Mouse (Mus musculus): ENCODE results near the gene Psip1.
"Not testable (repeated sequence)": the region's sequence is repeated elsewhere in the genome, so short reads cannot be mapped to it uniquely, and the experiment has no call there.

Psip1 gene

DNA sequence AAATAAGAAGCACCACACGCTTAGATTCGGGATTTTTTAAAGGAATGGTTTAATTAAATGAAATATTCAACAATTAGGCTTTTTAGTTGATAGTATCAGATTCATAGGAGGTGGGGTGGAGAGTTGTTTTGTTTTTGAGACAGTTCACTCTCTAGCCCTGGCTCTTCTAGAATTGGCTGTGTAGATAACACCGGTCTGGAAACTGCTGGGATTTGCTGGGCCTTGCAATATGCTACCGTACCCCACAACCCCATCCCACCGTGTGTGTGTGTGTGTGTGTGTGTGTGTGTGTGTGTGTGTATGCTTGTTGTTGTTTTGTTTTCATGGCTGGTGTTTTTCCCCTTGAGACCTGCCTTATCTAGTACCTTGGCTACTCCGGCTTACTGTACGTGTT, 14.8 kb upstream of the Psip1 start:
- no peak for DNase-seq (ENCODE audit: low read depth, low spot score)

DNA sequence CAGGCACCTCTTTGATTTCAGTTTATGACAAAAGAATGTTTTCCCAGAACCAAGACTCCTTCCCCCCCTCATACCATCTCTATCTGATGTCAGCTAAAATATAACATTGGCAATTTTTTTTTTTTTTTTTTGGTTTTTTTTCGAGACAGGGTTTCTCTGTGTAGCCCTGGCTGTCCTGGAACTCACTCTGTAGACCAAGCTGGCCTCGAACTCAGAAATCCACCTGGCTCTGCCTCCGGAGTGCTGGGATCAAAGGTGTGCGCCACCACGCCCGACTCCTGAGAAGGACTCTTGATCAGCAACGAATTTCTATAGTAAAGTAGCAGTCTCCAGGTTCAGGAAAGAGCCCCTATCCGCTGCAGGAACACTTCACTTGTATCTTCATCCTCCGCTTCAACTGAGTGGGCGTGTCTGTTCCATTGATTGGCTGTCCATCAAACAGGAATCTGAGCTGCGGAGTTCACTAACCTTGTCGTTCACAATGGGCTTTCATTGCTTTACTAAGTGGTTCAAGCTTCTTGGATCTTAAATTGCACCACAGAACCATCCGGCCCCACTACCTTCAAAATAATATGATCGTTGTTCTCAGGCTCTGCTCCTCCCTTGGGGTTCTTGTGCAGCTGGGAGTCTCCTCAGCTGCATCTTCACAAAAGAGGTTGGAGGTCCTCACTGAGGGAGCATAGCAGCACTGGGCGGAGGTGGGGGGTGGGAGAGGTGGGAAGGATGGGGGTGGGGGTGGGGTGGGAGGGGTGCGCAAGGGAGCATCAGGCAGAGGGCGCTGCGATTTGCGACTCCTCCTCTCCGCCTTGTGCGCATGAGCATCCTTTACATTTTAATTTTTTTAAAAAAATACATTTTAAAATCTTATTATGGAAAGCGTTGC, 14.1 kb upstream of the Psip1 start:
- DNase-seq (ENCODE audit: low read depth, low spot score) = no peak

DNA sequence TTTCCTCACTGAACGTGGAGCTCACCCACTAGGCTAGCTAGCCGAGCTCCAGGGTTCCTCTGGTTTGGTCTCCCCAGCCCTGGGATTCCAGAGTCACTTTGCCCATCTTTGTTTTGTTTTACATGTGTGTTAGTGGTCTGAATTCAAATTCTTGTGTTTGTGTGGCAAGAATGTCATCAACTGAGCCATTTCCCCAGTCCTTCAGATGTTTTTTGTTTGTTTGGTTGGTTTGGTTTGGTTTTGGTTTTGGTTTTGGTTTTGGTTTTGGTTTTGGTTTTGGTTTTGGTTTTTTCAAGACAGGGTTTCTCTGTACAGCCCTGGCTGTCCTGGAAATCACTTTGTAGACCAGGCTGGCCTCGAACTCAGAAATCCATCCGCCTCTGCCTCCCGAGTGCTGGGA, 10.8 kb upstream of the Psip1 start:
- DNase-seq (ENCODE audit: low read depth, low spot score) = not testable (repeated sequence)

DNA sequence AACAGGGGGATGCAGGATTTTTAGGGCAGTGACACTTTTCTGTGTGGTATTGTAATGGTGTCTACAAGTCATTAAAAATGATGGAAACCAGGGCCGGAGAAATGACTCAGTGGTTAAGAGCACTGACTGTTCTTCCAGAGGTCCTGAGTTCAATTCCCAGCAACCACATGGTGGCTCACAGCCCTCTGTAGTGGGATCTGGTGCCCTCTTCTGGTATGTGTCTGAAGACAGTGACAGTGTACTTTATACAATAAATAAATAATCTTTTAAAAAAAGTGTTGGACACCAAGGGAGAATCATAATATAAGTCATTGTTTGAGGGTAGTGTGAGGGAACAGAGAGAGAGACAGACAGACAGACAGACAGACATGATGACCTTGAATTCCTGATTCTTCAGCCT, 6.9 kb upstream of the Psip1 start:
- DNase-seq (ENCODE audit: low read depth, low spot score) = no peak

DNA sequence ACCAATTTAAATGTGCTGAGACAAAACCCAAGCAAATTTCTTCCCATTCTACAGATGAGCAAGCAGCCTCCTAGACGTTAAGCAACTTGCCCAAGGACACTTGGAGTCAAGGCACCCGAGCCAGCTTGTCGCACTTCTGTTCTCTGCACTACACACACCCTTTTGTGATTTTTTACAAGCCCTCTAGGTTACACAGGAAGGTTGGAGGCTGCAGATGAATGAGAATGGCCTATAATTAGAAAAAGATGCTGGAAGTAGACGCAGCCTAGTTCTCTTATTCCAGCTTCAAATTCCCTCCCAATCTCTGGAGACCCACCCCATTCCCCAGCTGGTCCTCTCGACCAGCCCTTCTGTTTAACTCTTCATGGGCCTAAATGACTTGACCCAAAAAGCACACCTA, 2.9 kb upstream of the Psip1 start:
- DNase-seq (ENCODE audit: low read depth, low spot score) = no peak

DNA sequence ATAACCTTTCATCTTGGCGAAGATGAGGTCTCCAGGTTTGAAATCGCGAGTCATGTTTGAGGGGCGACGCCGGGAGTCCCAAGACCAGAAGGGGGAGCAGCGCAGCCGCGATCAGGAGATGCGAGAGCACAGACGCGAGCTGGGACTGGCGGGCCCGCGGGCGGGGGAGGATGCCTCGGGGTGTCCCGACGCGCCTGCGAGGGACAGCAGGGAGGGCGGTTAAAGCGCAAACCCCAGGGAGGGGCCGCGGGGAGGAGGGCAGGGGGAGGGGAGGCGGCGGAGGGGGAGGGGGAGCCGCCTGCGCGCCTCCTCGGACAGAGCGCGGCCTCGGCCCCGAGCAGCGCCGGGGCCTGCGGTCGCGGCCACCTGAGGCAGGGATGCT, 533 bp downstream of the Psip1 start:
- peak; percentile 68 for DNase-seq (ENCODE audit: low read depth, low spot score)

DNA sequence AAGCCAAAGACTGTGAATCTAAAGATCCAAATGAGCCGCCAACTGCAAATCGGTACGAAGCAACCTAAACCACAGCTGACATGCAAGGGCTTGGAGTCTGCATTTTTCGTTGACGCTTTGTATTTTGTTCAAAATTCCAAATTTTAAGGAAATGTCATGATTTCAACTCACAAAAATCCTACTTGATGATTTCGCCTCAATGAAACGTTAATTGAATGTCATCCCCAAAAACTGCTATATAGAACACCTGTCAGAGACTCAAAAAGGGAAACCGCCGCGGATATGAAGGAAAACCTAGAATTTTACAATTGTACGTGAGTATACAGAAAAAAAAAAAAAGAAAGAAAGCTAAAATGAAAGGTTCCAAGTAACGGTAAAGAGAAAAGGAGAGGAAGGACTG, 1.0 kb downstream of the Psip1 start:
- DNase-seq (ENCODE audit: low read depth, low spot score) = no peak

DNA sequence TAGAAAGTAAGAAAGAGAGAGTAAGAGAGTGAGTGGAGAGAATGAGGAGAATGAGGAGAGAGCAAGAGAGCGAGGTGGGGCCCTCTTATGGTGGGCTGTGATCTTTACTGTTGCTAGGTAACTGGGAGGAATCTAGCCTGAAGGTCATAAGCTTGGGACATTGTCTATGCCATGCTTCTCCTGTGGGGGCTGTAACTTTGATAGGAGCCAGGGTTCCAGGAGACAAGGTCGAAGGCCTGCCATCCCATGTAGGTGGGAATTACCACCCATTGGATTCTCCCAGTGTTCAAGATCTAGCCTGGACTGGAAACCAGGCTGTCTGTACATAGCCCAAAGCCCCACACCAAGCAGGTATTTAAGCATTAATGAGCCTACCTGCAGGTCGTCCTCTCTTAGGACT, 18.1 kb downstream of the Psip1 start:
- no peak for DNase-seq (ENCODE audit: low read depth, low spot score)

DNA sequence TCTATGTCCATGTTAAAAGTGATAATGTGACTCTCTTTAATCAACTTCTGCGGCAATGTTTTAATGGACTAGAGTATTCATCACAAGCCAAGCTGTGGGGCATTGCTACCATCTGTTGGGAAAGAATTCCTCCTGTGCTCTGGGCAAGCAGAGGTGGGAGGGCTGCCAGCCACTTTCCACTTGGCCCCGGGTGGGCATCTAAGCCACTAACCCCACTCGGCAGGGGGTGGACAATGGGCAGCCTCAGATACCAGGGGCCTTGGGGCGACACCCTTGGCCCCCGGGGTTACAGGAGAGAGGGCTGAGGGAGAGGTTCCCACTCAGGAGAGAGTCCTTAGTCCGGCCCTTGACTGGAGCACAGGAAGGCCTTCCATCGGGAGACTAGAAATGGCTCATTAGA, 18.6 kb downstream of the Psip1 start:
- no peak for DNase-seq (ENCODE audit: low read depth, low spot score)

DNA sequence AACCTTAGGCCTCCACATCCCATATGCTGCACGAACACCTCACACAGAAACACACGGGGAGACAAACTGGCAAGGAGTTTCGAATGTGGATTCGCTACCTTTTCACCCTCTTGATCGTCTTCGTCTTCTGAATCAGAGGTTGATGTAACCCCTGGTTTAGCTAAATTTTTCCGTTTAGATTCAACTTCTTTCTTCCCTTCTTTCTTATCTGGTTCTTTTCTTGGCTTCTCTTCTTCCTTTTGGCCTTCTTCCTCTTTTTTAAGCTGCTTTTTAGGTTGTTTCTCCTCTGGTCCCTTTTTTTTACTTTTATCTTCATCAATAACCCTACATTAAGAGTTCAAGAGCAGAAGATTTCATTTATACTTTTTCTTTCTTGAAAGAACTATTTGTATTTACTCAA, 21.4 kb downstream of the Psip1 start:
- no peak for DNase-seq (ENCODE audit: low read depth, low spot score)

DNA sequence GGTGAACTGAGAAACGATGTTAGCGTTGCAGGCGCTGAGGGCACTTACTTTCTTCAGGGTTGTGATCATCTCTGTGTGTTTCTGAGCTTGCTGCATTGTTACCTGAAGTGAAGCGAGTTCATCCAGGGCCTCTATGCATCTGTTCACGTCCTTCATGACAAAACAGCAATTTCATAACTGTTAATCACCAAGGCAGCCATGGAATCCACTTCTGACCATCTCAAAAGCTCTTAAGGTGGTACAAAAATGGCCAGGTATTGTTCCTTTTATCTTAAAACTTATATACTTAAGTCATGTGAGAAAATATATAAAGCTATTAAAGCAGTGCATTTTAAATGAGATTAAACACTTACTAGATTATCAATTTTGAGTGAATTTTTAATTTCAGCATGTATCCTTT, 26.2 kb downstream of the Psip1 start:
- no peak for DNase-seq (ENCODE audit: low read depth, low spot score)

DNA sequence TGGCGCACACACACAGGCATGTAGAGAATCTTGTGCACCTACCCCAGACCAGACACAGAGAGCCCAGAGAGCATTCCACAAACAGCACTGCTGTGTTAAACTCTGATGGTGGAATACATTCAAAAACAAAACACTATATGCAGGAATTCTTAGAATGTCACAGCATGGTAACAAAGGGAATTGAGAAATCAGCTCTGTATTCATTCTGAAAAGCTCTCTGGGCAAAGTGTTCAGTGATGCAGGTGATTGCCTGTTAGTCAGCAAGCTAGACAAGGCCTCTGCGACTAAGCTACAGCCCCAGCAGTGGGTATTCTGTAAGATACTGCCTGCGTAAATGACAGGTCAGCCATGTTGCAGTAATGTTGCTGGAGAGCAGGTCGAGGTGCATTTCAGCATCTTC, 35.5 kb downstream of the Psip1 start:
- DNase-seq (ENCODE audit: low read depth, low spot score) = no peak

DNA sequence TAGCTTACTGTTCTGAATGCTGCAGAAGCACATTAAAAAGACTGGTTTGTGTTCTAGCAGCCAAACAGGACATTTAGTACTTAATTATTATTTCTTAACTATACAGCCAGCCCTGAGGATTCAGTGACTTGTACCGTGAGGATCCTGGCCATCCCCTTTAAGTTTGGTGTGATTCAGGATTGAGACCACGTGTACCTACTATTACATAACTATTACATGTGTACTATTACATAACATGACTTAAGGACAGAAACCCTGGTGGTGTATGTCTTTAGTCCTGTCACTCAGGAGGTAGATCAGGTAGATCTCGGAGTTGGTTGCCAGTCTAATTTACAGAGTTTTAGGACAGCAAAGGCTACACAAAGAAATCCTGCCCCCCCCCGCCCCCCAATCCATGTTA, 45.2 kb downstream of the Psip1 start:
- DNase-seq (ENCODE audit: low read depth, low spot score) = no peak

DNA sequence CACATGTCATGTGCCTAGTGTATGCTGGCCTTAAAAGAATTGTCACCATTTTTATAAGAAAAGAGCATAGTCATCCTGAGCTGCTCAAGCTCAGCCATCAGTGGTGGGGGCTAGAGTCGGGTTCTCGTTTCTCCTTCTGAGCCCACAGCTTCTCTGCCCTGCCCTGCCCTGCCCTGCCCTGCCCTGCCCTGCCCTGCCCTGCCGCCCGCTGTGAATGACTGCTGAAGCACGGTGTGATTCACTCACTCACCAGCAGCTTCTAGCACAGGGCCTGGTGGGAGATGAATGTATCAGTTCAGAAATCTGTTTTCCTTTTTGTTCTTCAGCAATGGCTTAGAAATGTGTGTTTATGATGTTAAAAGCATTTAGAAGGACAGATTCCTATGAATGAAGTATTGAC, 47.2 kb downstream of the Psip1 start:
- no peak for DNase-seq (ENCODE audit: low read depth, low spot score)

DNA sequence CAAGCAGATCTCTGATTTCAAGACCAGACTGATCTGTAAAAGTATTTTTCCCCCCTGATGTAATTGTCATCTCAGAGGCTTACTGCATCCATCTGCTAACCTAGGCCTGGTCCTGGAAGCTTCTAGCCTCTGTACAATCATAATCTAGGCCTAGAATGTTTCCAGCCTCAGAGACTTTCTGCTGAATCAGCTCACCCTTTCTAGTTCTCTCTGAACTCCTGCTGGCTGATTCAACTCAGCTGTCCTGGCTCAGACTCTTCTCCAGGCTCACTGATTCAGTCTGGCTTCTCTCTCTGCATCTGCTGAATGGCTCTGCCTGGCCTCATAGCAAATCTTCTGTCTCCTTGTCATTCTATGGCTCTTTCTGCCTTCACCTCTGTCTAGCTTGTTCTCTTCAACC, 48.1 kb downstream of the Psip1 start:
- DNase-seq (ENCODE audit: low read depth, low spot score) = no peak

DNA sequence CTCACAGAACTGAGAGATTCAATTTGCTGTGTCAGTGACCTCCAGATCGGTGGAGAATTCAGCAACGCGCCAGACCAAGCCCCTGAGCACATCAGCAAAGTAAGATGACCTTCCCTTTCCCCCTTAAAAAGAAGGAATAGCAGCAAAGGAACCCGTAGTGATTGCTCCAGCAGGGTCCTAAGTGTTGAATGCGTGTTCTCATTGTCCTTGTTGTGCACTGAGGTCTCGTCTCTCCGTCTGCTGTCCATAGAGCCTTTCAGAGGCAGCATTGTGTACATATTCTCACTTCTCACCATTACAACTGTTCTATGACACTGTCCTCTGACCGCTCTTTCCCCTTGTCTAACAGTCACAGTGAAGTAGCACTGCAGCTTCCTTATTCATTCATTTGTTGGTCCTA, 49.9 kb downstream of the Psip1 start:
- DNase-seq (ENCODE audit: low read depth, low spot score) = no peak

DNA sequence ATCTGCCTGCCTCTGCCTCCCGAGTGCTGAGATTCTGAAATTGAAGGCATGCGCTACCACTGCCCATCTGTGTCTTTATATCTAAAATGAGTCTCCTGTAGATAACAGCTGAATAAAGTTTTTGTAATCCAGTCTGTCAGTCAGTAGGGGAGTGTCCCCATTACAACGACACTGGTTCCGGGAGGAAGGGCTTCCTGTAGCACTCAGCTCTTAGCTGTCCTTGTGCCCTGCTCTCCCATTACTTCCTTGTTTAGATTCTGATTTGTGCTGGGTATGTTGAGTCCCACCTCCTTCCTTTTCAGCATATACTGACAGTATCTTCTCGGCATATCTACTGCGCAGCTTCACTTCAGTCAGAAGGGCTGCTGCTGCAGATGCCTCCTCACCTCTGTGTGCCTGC, 53.4 kb downstream of the Psip1 start:
- DNase-seq (ENCODE audit: low read depth, low spot score) = no peak

DNA sequence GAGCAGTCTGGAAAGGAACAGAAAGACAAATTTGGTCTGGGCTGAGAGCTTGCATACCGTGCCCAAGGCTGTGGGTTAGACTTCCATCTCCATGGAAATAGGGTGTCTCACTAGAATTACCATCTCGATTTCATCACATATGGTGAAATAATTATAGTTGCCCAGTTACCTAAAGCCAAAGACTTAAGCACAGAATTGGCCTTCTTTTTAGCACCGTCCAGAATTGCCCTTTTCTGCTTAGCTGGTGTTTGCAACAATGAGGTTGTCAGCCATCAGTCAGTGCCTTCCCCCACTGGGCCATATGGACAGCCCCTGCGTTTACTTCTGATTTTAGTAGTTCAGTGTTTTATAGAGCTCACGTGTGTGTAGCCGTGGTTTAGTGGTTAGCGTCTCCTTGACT, 54.3 kb downstream of the Psip1 start:
- DNase-seq (ENCODE audit: low read depth, low spot score) = peak; percentile 53

DNA sequence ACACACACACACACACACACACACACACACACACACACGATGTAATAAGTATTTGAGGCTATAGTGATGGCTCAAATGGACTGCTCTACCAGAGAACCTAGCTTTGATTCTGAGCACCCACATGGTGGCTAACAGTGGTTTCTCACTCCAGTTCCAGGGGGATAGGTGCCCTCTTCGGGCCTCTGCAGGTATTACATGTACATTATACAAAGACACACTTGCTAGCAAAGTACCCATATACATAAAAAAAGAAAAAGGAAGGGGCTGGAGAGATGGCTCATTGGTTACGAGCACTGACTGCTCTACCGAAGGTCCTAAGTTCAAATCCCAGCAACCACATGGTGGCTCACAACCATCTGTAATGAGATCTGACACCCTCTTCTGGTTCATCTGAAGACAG, 57.4 kb downstream of the Psip1 start:
- no peak for DNase-seq (ENCODE audit: low read depth, low spot score)

DNA sequence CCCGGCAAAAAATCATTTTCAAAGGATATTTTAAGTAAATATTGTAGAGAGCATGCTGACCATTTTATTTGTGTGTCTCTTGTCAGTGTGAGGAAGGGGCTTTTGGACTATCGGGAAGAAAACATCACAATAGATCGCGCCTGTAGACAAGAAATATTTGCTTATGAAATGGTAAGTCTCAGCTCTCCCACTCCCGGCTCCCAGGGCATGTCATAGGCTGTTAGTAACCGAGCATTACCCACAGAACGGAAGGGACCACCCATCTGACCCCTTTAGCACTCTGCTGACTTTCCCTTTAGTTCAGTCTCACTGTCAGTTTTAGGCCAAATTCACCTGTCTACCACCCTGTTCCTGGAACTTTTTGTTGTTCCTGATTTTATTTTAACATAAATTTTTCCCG, 58.6 kb downstream of the Psip1 start:
- DNase-seq (ENCODE audit: low read depth, low spot score) = no peak

DNA sequence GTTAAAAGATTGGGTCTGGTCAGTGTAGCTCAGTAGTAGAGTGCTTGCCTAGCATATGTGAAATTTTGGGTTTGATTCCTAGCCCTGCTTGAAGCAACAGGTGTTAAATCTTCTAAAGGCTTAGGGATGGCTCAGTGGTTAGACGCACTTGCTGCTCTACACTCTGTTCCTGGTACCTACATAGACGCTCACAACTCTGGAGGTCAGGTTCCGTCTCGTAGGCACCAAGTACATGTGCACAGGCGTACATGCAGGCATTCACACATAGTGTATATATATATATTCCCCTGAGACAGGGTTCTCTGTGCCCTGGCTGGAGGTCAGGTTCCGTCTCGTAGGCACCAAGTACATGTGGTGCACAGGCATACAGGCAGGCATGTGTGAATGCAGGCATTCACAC, 59.1 kb downstream of the Psip1 start:
- no peak for DNase-seq (ENCODE audit: low read depth, low spot score)

DNA sequence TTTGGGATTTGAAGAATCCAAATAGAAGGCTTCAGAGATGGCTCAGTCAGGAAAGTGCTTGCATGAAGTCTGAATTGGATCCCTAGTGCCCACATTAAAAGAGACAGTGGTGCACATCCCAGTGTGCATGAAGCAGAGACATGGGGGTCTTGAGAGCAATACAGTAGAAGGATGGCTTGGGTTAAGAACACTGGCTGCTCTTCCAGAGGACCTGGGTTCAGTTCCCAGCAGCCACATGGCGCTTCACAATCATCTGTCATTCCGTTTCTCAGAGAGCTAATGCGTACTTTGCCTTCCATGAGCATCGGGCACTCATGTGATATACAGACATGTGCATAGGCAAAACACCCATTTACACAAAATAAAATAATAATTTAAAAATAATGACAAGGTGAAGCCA, 61.1 kb downstream of the Psip1 start:
- DNase-seq (ENCODE audit: low read depth, low spot score) = no peak

DNA sequence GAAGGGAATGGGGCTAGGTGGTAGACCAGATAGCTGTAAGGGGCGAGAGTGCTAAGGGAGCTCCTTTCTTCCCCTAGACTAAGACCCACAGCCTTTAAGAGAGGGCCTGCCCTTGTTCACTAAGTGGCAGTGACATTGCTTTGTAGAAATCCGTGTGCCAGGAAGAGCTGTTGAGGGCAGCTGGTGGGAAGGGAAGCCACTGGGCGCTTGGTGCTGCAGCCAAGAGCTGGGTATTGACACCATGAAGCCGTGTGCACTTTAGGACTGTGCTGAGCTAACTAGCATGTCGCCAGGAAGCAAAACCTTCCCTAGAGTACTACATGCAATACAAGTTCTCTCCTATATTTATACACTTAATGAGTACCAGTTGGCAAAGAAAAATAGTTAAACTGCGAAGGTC, 62.6 kb downstream of the Psip1 start:
- no peak for DNase-seq (ENCODE audit: low read depth, low spot score)

DNA sequence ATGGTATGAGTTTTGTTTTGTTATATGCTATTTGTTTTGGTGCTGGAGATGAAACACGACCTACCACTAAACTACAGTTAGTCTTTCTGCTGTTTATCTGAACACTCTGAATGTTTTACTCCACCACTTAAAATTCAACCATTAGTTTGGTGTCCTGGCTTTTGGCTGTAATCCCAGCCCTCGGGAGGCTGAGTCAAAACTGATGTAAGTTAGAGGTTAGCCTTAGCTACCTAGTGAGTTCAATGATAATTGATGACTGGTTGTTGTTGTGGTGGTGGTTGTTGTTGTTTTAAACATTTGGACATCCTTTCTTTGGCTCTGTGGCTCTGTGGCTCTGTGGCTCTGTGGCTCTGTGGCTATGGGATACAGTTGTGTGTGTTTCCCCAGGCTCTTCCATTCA, 67.5 kb downstream of the Psip1 start:
- no peak for DNase-seq (ENCODE audit: low read depth, low spot score)
